Mouse (Mus musculus) neural tube, embryonic 11.5 days (tissue): ENCODE results near the gene Xrcc2. TPM values are rescaled to one million over a fixed set of nuclear protein-coding genes. Genes with fewer than 3 reads are reported as not detected.

ENCODE experiments used
- polyA plus RNA-seq: library from polyadenylated mRNA; unstranded; fragments of >200 nt; fragmentation: Nextera tagmentation; extraction: Ambion mirVana; gene quantifications from 2 replicates; pipeline ENCODE4 v1.2.1, GENCODE M21; 2014

Gene Xrcc2
- polyA plus RNA-seq, 1 experiment from 2014 or later: 8.4 TPM

Other genes with a start within 250 kb of the Xrcc2 start
- gene Kmt2c, start 207.0 kb downstream of the Xrcc2 start, polyA plus RNA-seq: 18.7 and 19.8 TPM in 2 replicates
- not detected in 2 replicates for gene Cct8l1, start 189.8 kb downstream of the Xrcc2 start, polyA plus RNA-seq
- gene Actr3b, start 54.2 kb upstream of the Xrcc2 start, polyA plus RNA-seq: 9.4 and 11.5 TPM in 2 replicates
- gene Gm21663, start 236.6 kb upstream of the Xrcc2 start, polyA plus RNA-seq: not detected in 2 replicates
- not detected in 2 replicates for gene Gm21671, start 248.6 kb upstream of the Xrcc2 start, polyA plus RNA-seq